Mouse (Mus musculus) heart, embryonic 16.5 days (tissue): ENCODE results near the gene Heatr6. TPM values are rescaled to one million over a fixed set of nuclear protein-coding genes. Genes with fewer than 3 reads are reported as not detected.

Source experiments
- ATAC-seq: fragments of 200-750 bp; cut with Nextera tagmentation; replicated peaks from 2 replicates; pipeline ENCODE4 v1.8.0; 2017; ENCODE audit warnings: moderate number of reproducible peaks; ENCODE audit not compliant: insufficient read depth, low FRiP score; ENCODE audit errors: extremely low read depth
- H3K27ac ChIP-seq: fragments of 300-500 bp; sonication (generic); 2 replicates; pipeline ENCODE4 v1.5.1; 2014; ENCODE audit warnings: mild to moderate bottlenecking, low read length, control low read depth, moderate library complexity
- H3K27me3 ChIP-seq: fragments of 300-500 bp; sonication (generic); 2 replicates; pipeline ENCODE4 v1.6.1; 2014; ENCODE audit warnings: low read length, mixed read lengths; ENCODE audit not compliant: control insufficient read depth, insufficient read depth
- H3K36me3 ChIP-seq: fragments of 300-500 bp; sonication (generic); 2 replicates; pipeline ENCODE4 v1.6.1; 2014; ENCODE audit not compliant: control insufficient read depth, insufficient read depth
- H3K4me1 ChIP-seq: fragments of 300-500 bp; sonication (generic); 2 replicates; pipeline ENCODE4 v1.6.1; 2014; ENCODE audit warnings: low read length, mixed read lengths; ENCODE audit not compliant: control insufficient read depth, insufficient read depth
- H3K4me2 ChIP-seq: fragments of 300-500 bp; sonication (generic); 2 replicates; pipeline ENCODE4 v1.6.1; 2014; ENCODE audit warnings: low read depth, mild to moderate bottlenecking, control low read depth, low read length
- H3K4me3 ChIP-seq: fragments of 300-500 bp; sonication (generic); 2 replicates; pipeline ENCODE4 v1.5.1; 2014; ENCODE audit warnings: mild to moderate bottlenecking, control low read depth, low read length
- H3K9ac ChIP-seq: fragments of 300-500 bp; sonication (generic); 2 replicates; pipeline ENCODE4 v1.6.1; 2014; ENCODE audit warnings: low read length, control low read depth
- H3K9me3 ChIP-seq: fragments of 300-500 bp; sonication (generic); replicated peaks from 2 replicates; pipeline ENCODE4 v1.6.1; 2016; ENCODE audit warnings: low read length; ENCODE audit not compliant: control insufficient read depth
- WGBS: fragments of 180-500 bp; shearing (Covaris S2); extraction: QIAGEN DNeasy Blood & Tissue Kit; methylation state at CpG from one replicate; pipeline ENCODE4 v1.1.7; 2014; 5-methylcytosine and 5-hydroxymethylcytosine counted together
- polyA plus RNA-seq: library from polyadenylated mRNA; unstranded; fragments of >200 nt; fragmentation: Nextera tagmentation; extraction: Ambion mirVana; gene quantifications from 2 replicates; pipeline ENCODE4 v1.2.1, GENCODE M21; 2015

Heatr6 gene
- polyA plus RNA-seq, 1 experiment from 2014 or later = 13.8 TPM

- WGBS = 70% methylated on average over 1 of the region's 1 CpGs
- Histone ChIP-seq H3K9ac (no peak overlapping the region), H3K4me2 (no peak overlapping the region), H3K4me1 (no peaks in the 10 kb centered on the region), H3K9me3 (no peaks in the 10 kb centered on the region), H3K27ac (no peak overlapping the region), H3K36me3 (no peaks in the 10 kb centered on the region), H3K27me3 (no peaks in the 10 kb centered on the region), H3K4me3 (no peak overlapping the region)
- ATAC-seq = no peak; the same call in 1 of the 2 replicates
Observed at GRCm38 (mm10) chr11:83731116-83731515, 22.4 kb upstream of the Heatr6 start.

DNA sequence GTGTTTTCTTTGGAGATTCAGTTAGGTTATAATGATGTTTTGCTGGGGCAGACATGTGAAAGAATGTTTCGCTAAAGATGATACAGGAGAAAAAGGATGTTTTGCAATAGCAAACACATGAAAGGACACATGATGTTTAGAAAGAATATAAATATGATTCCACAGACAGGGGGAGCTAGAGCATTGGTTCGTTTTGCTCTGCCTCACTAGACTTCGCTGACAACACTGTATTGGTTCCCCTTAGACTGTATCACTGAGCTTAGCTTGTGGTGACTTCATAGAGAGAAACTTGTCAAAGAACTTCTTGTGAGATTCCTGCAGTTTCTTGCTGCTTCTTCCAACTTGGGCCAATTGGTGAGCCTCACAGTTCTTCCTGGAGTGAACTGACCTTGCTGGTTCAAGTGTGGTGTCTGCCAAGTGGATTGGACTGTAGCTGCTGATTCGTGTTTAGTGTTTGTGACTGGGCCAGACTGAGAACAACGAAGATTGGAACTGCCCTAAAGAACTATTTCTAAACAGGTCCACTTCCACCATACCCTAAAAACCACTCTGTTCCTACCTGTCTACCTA lies 20.3 kb upstream of the Heatr6 start:
- Histone ChIP-seq H3K9ac (no peak overlapping the region), H3K4me1 (no peaks in the 10 kb centered on the region), H3K36me3 (no peaks in the 10 kb centered on the region), H3K27ac (no peak overlapping the region), H3K9me3 (no peaks in the 10 kb centered on the region), H3K4me3 (no peak overlapping the region), H3K27me3 (no peaks in the 10 kb centered on the region), H3K4me2 (no peak overlapping the region)
- 68% methylated on average over 5 of the region's 5 CpGs for WGBS
- no peak for ATAC-seq

DNA sequence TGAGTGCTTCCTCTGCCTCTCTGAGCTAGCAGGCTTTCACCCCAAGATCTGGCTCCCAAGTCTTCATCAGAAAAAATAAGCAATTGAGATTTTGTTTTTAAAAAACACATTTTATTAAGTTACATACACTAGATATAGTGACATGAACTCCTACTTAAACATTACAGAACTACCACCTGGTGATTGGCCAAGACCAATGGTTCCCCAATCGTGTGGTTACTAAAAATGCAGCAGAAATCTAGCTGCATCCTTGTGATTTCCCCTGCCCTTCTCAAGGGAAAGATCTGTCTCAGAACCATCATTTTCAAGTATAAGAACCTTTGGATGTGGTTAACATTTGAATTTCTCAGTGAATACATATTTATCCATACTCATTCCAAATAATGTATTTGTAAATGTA lies 19.3 kb upstream of the Heatr6 start:
- WGBS = 73% methylated on average over 1 of the region's 1 CpGs
- no peaks in the 10 kb centered on the region for H3K36me3 ChIP-seq
- no peak for ATAC-seq

DNA sequence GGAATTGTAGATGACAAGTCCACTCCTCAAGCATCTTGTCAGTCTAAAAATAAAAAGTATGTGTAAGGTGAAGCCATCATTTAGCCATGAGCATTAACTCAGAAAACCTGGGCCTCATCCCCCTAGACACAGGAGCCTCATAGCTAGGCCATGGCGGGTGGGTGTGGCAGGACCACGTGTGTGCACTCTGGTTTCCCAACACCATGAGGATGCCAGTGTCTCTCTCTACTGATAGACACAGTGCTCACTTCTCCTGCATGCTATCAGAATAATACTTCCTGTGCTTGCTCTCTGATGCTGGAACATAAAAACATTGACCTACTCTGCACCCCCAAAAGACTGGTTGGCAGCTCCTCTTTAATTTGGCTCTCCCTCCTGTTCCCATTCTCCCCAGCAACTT lies 17.6 kb upstream of the Heatr6 start:
- Histone ChIP-seq H3K27me3 (peaks cover 3% of the 10 kb centered on the region; the same call in 1 of the 2 replicates), H3K9me3 (no peaks in the 10 kb centered on the region), H3K27ac (no peak overlapping the region), H3K36me3 (no peaks in the 10 kb centered on the region), H3K4me1 (no peaks in the 10 kb centered on the region), H3K4me3 (no peak overlapping the region), H3K9ac (no peak overlapping the region), H3K4me2 (no peak overlapping the region)
- WGBS = 70% methylated on average over 2 of the region's 2 CpGs
- ATAC-seq = no peak

More for the DNA sequence above, 19.3 kb upstream of the Heatr6 start:
- no peak overlapping the region for H3K9ac ChIP-seq
- H3K4me1 ChIP-seq = no peaks in the 10 kb centered on the region
- H3K27me3 ChIP-seq = no peaks in the 10 kb centered on the region
- no peak overlapping the region for H3K27ac ChIP-seq
- no peak overlapping the region for H3K4me3 ChIP-seq
- no peak overlapping the region for H3K4me2 ChIP-seq
- no peaks in the 10 kb centered on the region for H3K9me3 ChIP-seq

DNA sequence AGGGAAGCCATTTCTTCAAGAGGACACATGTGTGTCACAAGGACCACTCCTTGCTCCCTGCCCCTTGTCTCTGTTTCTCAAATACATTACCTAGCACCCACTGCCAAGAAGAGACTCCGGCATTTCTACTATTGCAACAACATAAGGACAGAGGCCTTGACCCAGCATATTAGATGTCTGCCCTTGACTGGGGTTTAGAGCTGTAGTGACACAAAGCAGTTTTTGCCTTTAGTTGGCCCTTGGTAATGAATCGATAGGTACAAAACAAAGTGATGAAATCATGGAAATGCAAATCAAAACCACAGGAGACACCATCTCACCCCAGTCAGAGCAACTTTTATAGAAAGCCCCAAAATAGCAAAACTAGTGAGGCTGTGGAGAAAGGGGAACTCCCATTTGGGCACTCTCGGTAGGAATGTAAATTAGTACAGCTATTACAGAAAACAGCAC lies 16.4 kb upstream of the Heatr6 start:
- no peaks in the 10 kb centered on the region for H3K9me3 ChIP-seq
- H3K4me3 ChIP-seq = no peak overlapping the region
- no peak for ATAC-seq
- no peak overlapping the region for H3K27ac ChIP-seq
- no peaks in the 10 kb centered on the region for H3K4me1 ChIP-seq
- H3K27me3 ChIP-seq = peaks cover 6% of the 10 kb centered on the region
- H3K36me3 ChIP-seq = no peaks in the 10 kb centered on the region
- WGBS = 77% methylated on average over 3 of the region's 3 CpGs
- no peak overlapping the region for H3K4me2 ChIP-seq
- H3K9ac ChIP-seq = no peak overlapping the region

GRCm38 (mm10) chr11:83739241-83739640 lies 14.3 kb upstream of the Heatr6 start:
- 15% methylated on average over 5 of the region's 5 CpGs for WGBS
- Histone ChIP-seq H3K27me3 (peaks cover 11% of the 10 kb centered on the region), H3K4me2 (no peak overlapping the region), H3K27ac (no peak overlapping the region), H3K9ac (no peak overlapping the region), H3K36me3 (no peaks in the 10 kb centered on the region), H3K4me1 (no peaks in the 10 kb centered on the region), H3K9me3 (no peaks in the 10 kb centered on the region), H3K4me3 (no peak overlapping the region)
- ATAC-seq = no peak

DNA sequence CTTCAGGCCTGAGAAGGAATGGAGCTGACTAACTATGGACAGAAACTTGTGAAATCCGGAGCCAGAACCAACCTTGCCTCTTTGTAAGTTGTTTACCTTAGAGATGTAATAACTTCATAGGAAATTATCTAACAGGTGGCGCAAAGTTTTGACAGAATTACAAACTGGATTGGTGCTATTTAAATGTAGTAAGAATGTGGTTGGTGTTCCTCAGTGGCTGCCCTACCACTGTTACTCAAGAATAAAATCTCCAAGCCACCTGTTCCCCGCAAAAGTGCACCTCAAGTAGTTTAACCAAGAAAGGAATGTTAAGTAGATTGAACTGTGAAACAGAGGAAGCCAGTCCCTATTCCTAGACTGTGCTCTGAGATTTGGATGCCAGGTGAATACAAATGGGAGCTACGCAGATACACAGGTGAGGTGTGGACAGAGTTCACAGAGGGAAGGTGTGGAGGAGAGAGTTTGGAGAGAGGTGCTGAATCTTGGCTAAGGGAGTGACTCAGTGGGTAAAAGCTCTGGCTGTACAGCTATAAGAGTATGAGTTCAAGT lies 13.0 kb upstream of the Heatr6 start:
- no peak overlapping the region for H3K4me3 ChIP-seq
- H3K4me2 ChIP-seq = no peak overlapping the region
- H3K36me3 ChIP-seq = no peaks in the 10 kb centered on the region
- ATAC-seq = no peak
- no peak overlapping the region for H3K9ac ChIP-seq
- 74% methylated on average over 4 of the region's 4 CpGs for whole genome bisulfite sequencing
- H3K27ac ChIP-seq = no peak overlapping the region
- peaks cover 11% of the 10 kb centered on the region for H3K27me3 ChIP-seq
- H3K9me3 ChIP-seq = no peaks in the 10 kb centered on the region
- H3K4me1 ChIP-seq = no peaks in the 10 kb centered on the region

- ATAC-seq = no peak
- no peak overlapping the region for H3K4me3 ChIP-seq
- WGBS = 61% methylated on average over 5 of the region's 5 CpGs
- no peaks in the 10 kb centered on the region for H3K4me1 ChIP-seq
- H3K27ac ChIP-seq = no peak overlapping the region
- H3K4me2 ChIP-seq = no peak overlapping the region
- H3K36me3 ChIP-seq = no peaks in the 10 kb centered on the region
- no peak overlapping the region for H3K9ac ChIP-seq
- peaks cover 16% of the 10 kb centered on the region for H3K27me3 ChIP-seq
- H3K9me3 ChIP-seq = no peaks in the 10 kb centered on the region
Observed at GRCm38 (mm10) chr11:83741841-83742240, 11.7 kb upstream of the Heatr6 start.

DNA sequence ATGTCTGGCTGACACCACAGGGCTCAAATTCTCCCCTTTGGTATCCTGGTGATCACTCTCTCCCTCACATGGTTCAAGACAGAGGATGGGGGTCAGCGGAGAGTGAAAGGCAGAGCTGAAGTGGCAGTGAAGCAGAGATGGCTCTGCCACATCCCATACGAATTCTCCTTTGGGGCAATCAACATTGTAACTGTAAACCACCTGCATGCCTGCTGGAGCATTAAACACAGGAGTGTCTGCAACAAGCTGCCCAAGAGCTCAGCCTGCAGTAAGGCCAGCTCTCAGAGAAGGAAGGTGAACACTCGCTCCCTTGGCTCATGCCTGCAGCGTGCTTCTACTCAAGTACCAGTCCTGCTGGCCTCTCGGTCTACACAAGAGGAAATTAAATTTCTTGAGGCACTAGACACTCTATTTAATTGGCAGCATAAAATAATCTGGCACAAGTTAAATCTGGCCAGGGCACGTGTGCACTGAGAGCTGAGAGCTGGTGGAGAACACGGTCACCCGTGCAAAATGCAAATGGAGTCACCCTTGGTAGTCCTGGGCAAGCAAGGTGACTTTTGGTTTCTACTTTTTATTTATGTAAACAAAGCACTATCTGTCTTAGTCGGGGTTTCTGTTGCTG lies 10.7 kb upstream of the Heatr6 start:
- no peaks in the 10 kb centered on the region for H3K4me1 ChIP-seq
- H3K4me2 ChIP-seq = no peak overlapping the region
- H3K4me3 ChIP-seq = no peak overlapping the region
- H3K27ac ChIP-seq = no peak overlapping the region
- ATAC-seq = no peak
- no peak overlapping the region for H3K9ac ChIP-seq
- H3K9me3 ChIP-seq = no peaks in the 10 kb centered on the region
- peaks cover 19% of the 10 kb centered on the region for H3K27me3 ChIP-seq
- no peaks in the 10 kb centered on the region for H3K36me3 ChIP-seq
- 66% methylated on average over 9 of the region's 9 CpGs for WGBS
